8 mouse cellular contexts compared by ENCODE assay signal in genomic region chr13:56428724-56429500, GRCm38 (mm10). TPM values are rescaled to one million over a fixed set of nuclear protein-coding genes. Genes with fewer than 3 reads are reported as not detected.
DNase-seq lines count a peak whose midpoint lies in the region; ATAC-seq lines count a peak whose summit lies in the region.
"Had no signal": no experiment of that assay in that cellular context is flagged by ENCODE, and none has a peak within 500 bp of the region (broad histone marks: within the 10 kb centered on the region; RNA-seq: fewer than 3 reads in every experiment).

No protein-coding gene starts in this region.

- intact Hi-C loops in left cerebral cortex, postnatal 36 days (cut with DNase I): loop anchor here (2.0 kb wide), 1 partner anchor 232 kb away; no protein-coding TSS in a partner anchor

- DNase-seq in adrenal gland, adult (ENCODE audit: inconsistent age in 2 of 2, low spot score in 1 of 2): peak; percentile 42 to 81
- peak; percentile 94 to 97 for DNase-seq in cerebellum, postnatal 10 days
- DNase-seq in frontal cortex, postnatal 36 days (ENCODE audit: low spot score in 2 of 2): peak; percentile 69 to 72
- DNase-seq in intestine, embryonic 14.5 days (ENCODE audit: low spot score): peak; percentile 94
- peak; percentile 59 to 71 for DNase-seq in left cerebral cortex, postnatal 36 days (ENCODE audit: low spot score in 2 of 2)

- H3K36me3 ChIP-seq in intestine, embryonic 14.5 days (ENCODE audit: control insufficient read depth, insufficient read depth, low read length): no peaks in the 10 kb centered on the region
- no peaks in the 10 kb centered on the region for H3K36me3 ChIP-seq in midbrain, embryonic 13.5 days
- H3K36me3 ChIP-seq in stomach, embryonic 15.5 days: no peaks in the 10 kb centered on the region
- H3K36me3 ChIP-seq: liver, embryonic 15.5 days had no signal

- H3K27me3 ChIP-seq in intestine, embryonic 14.5 days (replicated peaks; ENCODE audit: control insufficient read depth, insufficient read depth, low read length): 0 out of 2 replicates have a peak, but pooled peaks cover under 1% of the 10 kb centered on the region
- H3K27me3 ChIP-seq in midbrain, embryonic 13.5 days: peaks cover 35% of the 10 kb centered on the region
- no peaks in the 10 kb centered on the region for H3K27me3 ChIP-seq in stomach, embryonic 15.5 days (replicated peaks)
- H3K27me3 ChIP-seq: liver, embryonic 15.5 days had no signal

- no peak overlapping the region for H3K4me2 ChIP-seq in intestine, embryonic 14.5 days (ENCODE audit: low read length)
- H3K4me2 ChIP-seq in midbrain, embryonic 13.5 days (replicated peaks): no peak overlapping the region
- H3K4me2 ChIP-seq in stomach, embryonic 15.5 days: no peak overlapping the region
- H3K4me2 ChIP-seq: liver, embryonic 15.5 days had no signal

- peak; percentile 78 for ATAC-seq in intestine, embryonic 14.5 days (replicated peaks; ENCODE audit: low FRiP score, low TSS enrichment, low read depth)
- ATAC-seq in midbrain, embryonic 13.5 days: peak; percentile 91
- ATAC-seq in stomach, embryonic 15.5 days (ENCODE audit: insufficient read depth, low FRiP score, low read depth): peak; percentile 47

- no peak overlapping the region for H3K27ac ChIP-seq in intestine, embryonic 14.5 days (ENCODE audit: low read depth)
- no peak overlapping the region for H3K27ac ChIP-seq in midbrain, embryonic 13.5 days
- H3K27ac ChIP-seq in stomach, embryonic 15.5 days: no peak overlapping the region
- H3K27ac ChIP-seq: liver, embryonic 15.5 days had no signal

- H3K4me1 ChIP-seq in intestine, embryonic 14.5 days (replicated peaks; ENCODE audit: control insufficient read depth, insufficient read depth, low read length): no peaks in the 10 kb centered on the region
- peaks cover 12% of the 10 kb centered on the region for H3K4me1 ChIP-seq in midbrain, embryonic 13.5 days (replicated peaks)
- no peaks in the 10 kb centered on the region for H3K4me1 ChIP-seq in stomach, embryonic 15.5 days
- H3K4me1 ChIP-seq: liver, embryonic 15.5 days had no signal

- H3K9me3 ChIP-seq in intestine, embryonic 14.5 days (ENCODE audit: control insufficient read depth, low read length): no peaks in the 10 kb centered on the region
- no peaks in the 10 kb centered on the region for H3K9me3 ChIP-seq in midbrain, embryonic 13.5 days
- no peaks in the 10 kb centered on the region for H3K9me3 ChIP-seq in stomach, embryonic 15.5 days
- H3K9me3 ChIP-seq: liver, embryonic 15.5 days had no signal

- WGBS in intestine, embryonic 14.5 days: 31% methylated on average over 16 of the region's 16 CpGs
- WGBS in midbrain, embryonic 13.5 days: 28% methylated on average over 16 of the region's 16 CpGs
- 28% methylated on average over 16 of the region's 16 CpGs for WGBS in stomach, embryonic 15.5 days

- no peak overlapping the region for H3K4me3 ChIP-seq in intestine, embryonic 14.5 days (ENCODE audit: low read depth, low read length)
- H3K4me3 ChIP-seq in midbrain, embryonic 13.5 days (replicated peaks): no peak overlapping the region
- no peak overlapping the region for H3K4me3 ChIP-seq in stomach, embryonic 15.5 days (replicated peaks)
- H3K4me3 ChIP-seq: liver, embryonic 15.5 days had no signal

- H3K9ac ChIP-seq in intestine, embryonic 14.5 days (ENCODE audit: low read length): no peak overlapping the region
- H3K9ac ChIP-seq in midbrain, embryonic 13.5 days (replicated peaks): no peak overlapping the region
- H3K9ac ChIP-seq in stomach, embryonic 15.5 days: no peak overlapping the region
- H3K9ac ChIP-seq: liver, embryonic 15.5 days had no signal

RNA-seq across cellular contexts. Expression of gene Gm3045, which starts 2.5 kb away (rescaled TPM):
- polyA plus RNA-seq in intestine, embryonic 14.5 days (2014; fragmentation: Nextera tagmentation; extraction: Ambion mirVana): not detected in 2 replicates
- total RNA-seq in left cerebral cortex, postnatal 36 days (2021): not detected
- polyA plus RNA-seq in midbrain, embryonic 13.5 days (2015; fragmentation: Nextera tagmentation; extraction: Ambion mirVana): not detected in 2 replicates
- not detected in 2 replicates for polyA plus RNA-seq in stomach, embryonic 15.5 days (2015; fragmentation: Nextera tagmentation; extraction: Ambion mirVana)
- polyA plus RNA-seq: liver, embryonic 15.5 days had no signal

RNA-seq across cellular contexts. Expression of gene Slc25a48, which starts 9.2 kb away (rescaled TPM):
- 0.05 TPM in 2 replicates for polyA plus RNA-seq in intestine, embryonic 14.5 days (2014; fragmentation: Nextera tagmentation; extraction: Ambion mirVana)
- total RNA-seq in left cerebral cortex, postnatal 36 days (2021): under 1 TPM in 1 of 2 experiments, not detected in 1; 0.11 TPM
- polyA plus RNA-seq in midbrain, embryonic 13.5 days (2015; fragmentation: Nextera tagmentation; extraction: Ambion mirVana): not detected in 2 replicates
- 0.23 and 0.33 TPM in 2 replicates for polyA plus RNA-seq in stomach, embryonic 15.5 days (2015; fragmentation: Nextera tagmentation; extraction: Ambion mirVana)

RNA-seq across cellular contexts. Expression of gene Il9, which starts 53.1 kb away (rescaled TPM):
- polyA plus RNA-seq in intestine, embryonic 14.5 days (2014; fragmentation: Nextera tagmentation; extraction: Ambion mirVana): not detected in 2 replicates
- not detected for total RNA-seq in left cerebral cortex, postnatal 36 days (2021)
- polyA plus RNA-seq in midbrain, embryonic 13.5 days (2015; fragmentation: Nextera tagmentation; extraction: Ambion mirVana): not detected in 2 replicates
- not detected in 2 replicates for polyA plus RNA-seq in stomach, embryonic 15.5 days (2015; fragmentation: Nextera tagmentation; extraction: Ambion mirVana)
- polyA plus RNA-seq: liver, embryonic 15.5 days had no signal
